Mouse (Mus musculus): Measurements from ENCODE around the gene Cdca5.
"Not testable (repeated sequence)": the region's sequence is repeated elsewhere in the genome, so short reads cannot be mapped to it uniquely, and the experiment has no call there.

The Cdca5 gene

GRCm38 (mm10) chr19:6084478-6085248 lies at the start of gene Cdca5, which contains the start of gene Zfpl1:
TSS of gene Cdca5 (plus strand) at chr19:6084983.
TSS of gene Zfpl1 (minus strand) at chr19:6084956.
- DNase-seq (ENCODE audit: low read depth, low spot score) = peak; percentile 98

GRCm38 (mm10) chr19:6035966-6036585 lies 48.7 kb upstream of the Cdca5 start:
- DNase-seq (ENCODE audit: low read depth, low spot score) = no peak

- DNase-seq (ENCODE audit: low read depth, low spot score) = no peak
Measured at GRCm38 (mm10) chr19:6037695-6038094, 47.1 kb upstream of the Cdca5 start.

GRCm38 (mm10) chr19:6038326-6038725 lies 46.5 kb upstream of the Cdca5 start:
- DNase-seq (ENCODE audit: low read depth, low spot score) = no peak

GRCm38 (mm10) chr19:6040002-6040401 lies 44.8 kb upstream of the Cdca5 start:
- no peak for DNase-seq (ENCODE audit: low read depth, low spot score)

- no peak for DNase-seq (ENCODE audit: low read depth, low spot score)
Measured at GRCm38 (mm10) chr19:6042293-6042692, 42.5 kb upstream of the Cdca5 start.

- DNase-seq (ENCODE audit: low read depth, low spot score) = not testable (repeated sequence)
Measured at GRCm38 (mm10) chr19:6044102-6044501, 40.7 kb upstream of the Cdca5 start.

- DNase-seq (ENCODE audit: low read depth, low spot score) = no peak
Measured at GRCm38 (mm10) chr19:6045366-6046293, 39.2 kb upstream of the Cdca5 start.

GRCm38 (mm10) chr19:6046294-6047153 lies 38.3 kb upstream of the Cdca5 start, which contains the start of gene Syvn1:
TSS of gene Syvn1 (plus strand) at chr19:6046576.
- peak; percentile 87 for DNase-seq (ENCODE audit: low read depth, low spot score)

- DNase-seq (ENCODE audit: low read depth, low spot score) = no peak
Measured at GRCm38 (mm10) chr19:6047154-6047898, 37.5 kb upstream of the Cdca5 start.

- DNase-seq (ENCODE audit: low read depth, low spot score) = no peak
Measured at GRCm38 (mm10) chr19:6047899-6048166, 37.0 kb upstream of the Cdca5 start.

GRCm38 (mm10) chr19:6048681-6049410 lies 35.9 kb upstream of the Cdca5 start:
- DNase-seq (ENCODE audit: low read depth, low spot score) = no peak

GRCm38 (mm10) chr19:6052516-6052915 lies 32.3 kb upstream of the Cdca5 start:
- DNase-seq (ENCODE audit: low read depth, low spot score) = no peak

- DNase-seq (ENCODE audit: low read depth, low spot score) = no peak
Measured at GRCm38 (mm10) chr19:6054296-6054695, 30.5 kb upstream of the Cdca5 start.

GRCm38 (mm10) chr19:6056696-6057095 lies 28.1 kb upstream of the Cdca5 start:
- no peak for DNase-seq (ENCODE audit: low read depth, low spot score)

- DNase-seq (ENCODE audit: low read depth, low spot score) = peak; percentile 97
Measured at GRCm38 (mm10) chr19:6057313-6058096, 27.3 kb upstream of the Cdca5 start, which contains the start of the genes Mrpl49 and Fau. TSS of gene Mrpl49 (minus strand) at chr19:6057785. TSS of gene Fau (plus strand) at chr19:6057844.

- no peak for DNase-seq (ENCODE audit: low read depth, low spot score)
Measured at GRCm38 (mm10) chr19:6058513-6058912, 26.3 kb upstream of the Cdca5 start.

- no peak for DNase-seq (ENCODE audit: low read depth, low spot score)
Measured at GRCm38 (mm10) chr19:6058966-6059365, 25.8 kb upstream of the Cdca5 start.

GRCm38 (mm10) chr19:6061021-6061533 lies 23.7 kb upstream of the Cdca5 start, which contains the start of gene Znhit2:
TSS of gene Znhit2 (plus strand) at chr19:6061192.
- DNase-seq (ENCODE audit: low read depth, low spot score) = peak; percentile 89
